Mouse (Mus musculus) NIH3T3 (cell line): ENCODE data around the gene Olfr370.

Source experiments
- DNase-seq: peaks from one replicate; pipeline ENCODE4 v3.0.0-alpha.2; 2012; ENCODE audit warnings: low read depth

Olfr370 gene

DNA sequence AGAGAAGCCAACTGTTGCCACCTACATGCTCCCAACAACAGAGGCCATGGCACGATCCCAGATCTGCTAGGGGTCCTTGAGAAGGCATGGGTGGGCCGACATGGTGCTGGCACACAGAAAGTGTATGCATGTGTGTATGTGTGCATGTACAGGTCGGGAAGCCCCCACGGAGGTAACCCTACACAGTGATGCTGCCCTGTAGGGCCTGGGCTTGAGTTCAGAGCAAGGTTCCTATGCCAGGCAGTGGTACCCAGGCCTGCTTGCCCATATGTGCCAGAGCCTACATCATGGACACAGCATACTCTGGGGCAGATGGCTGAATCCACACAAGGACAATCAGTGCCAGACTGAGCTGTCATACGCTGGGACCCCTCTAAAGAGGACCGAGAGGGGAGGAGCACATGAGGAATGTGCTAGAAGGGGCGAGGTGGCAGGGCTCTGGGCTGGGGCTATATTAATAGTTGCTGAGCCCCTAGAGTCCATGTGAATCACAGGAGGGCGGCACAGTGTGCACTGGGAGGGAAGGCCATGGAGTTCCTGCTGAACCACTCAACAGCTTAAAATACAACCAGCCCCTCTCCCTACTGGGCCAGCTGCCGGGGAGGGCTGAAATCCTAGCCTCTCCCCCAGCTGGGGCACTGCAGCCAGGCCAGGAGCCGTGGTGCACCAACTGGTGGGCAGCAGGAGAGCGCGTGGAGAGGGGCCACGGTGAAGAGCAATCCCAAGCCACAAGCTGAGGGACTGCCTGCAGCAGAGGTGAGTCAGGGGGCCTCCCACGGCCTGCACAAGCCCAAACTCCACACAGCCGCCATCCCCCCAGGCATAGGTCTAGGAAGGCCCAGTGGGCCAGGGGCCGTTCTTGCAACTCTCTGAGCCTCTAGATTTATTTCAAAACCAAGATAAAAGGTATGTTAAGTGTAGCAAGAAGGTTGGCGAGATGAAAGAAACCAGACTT, 40.3 kb downstream of the Olfr370 start:
- DNase-seq, result no peak

DNA sequence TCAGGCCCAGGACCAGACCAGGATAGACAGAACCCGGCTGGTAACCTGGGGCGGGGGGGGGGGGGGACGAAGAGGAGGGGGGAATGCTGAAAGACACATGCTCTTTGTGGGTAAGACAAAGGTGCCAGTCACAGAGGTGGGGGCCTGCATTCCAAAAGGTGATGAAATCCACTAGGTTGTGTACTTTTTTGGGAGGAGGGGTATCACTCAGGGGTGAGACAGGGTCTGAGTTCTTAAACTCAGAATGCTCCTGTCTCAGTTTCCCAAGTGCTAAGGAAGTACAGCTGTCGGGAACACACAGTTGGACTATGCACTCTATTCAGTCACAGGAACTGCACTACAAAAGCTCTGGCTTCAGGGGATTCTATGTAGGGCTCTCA, 40.9 kb downstream of the Olfr370 start:
- DNase-seq, result no peak

- no peak for DNase-seq
Observed at GRCm38 (mm10) chr8:83576921-83577320, 41.3 kb downstream of the Olfr370 start.

DNA sequence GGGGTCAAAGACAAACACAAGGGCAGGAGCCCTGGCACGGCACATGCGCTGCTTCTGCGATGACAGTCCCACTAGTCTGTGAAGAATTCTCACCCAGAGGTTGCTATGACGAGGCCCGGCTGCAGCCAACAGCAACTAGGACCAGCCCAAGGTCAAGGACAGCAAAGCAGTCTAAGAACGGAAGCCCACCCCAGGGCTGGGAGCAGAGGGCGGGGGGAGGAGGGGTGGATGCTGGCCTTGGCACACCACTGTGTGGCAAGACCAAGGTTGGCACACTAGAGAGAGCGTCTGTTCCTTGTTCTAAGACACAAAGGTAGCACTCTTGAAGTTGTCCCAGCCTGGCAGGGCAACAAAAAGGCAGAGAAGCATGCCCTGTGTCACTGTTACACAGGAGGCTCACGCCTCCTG, 41.8 kb downstream of the Olfr370 start:
- no peak for DNase-seq

GRCm38 (mm10) chr8:83578131-83579055, 42.8 kb downstream of the Olfr370 start:
- DNase-seq, result no peak

- DNase-seq, result no peak
Observed at GRCm38 (mm10) chr8:83579676-83580075, 44.1 kb downstream of the Olfr370 start.

GRCm38 (mm10) chr8:83580826-83581225, 45.2 kb downstream of the Olfr370 start:
- no peak for DNase-seq

DNA sequence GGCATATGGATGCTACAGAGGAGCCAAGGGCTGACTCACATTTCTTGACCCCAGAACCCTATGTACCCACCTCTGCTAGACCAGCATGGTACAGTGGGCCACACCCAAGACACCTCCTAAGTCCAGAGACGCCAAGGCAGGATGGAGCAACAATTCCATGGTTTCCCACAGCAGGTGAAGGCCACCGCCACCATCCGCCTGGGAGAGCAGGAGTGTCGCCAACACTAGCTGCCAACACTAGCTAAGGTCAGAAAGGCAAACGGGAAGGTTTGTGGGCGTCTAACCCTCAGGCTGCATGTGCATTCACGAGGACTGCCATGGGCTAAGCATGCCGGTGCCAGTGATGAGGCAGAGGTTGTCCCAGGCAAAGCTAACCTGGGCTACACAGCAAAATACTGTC, 46.6 kb downstream of the Olfr370 start:
- no peak for DNase-seq

DNA sequence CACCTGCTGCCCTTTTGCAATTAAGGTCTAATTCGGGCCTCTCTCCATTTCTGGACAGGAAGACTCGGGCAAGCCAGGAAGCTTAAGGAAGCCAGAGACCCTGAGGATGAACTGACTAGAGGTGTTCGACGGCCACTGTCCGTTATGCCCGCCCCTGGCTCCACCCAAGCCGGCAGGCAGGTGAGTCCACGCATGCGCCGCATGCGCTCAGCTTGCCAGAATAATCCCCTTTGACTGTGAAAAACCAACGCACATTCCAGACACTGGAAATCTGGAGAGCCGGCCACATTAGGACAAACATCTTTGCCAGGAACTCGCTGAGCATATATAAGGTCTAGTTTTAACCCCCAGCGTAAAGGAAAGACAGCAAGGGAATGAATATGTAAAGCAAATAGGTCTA, 47.7 kb downstream of the Olfr370 start:
- DNase-seq, result no peak

GRCm38 (mm10) chr8:83584771-83585170, 49.2 kb downstream of the Olfr370 start:
- no peak for DNase-seq

DNA sequence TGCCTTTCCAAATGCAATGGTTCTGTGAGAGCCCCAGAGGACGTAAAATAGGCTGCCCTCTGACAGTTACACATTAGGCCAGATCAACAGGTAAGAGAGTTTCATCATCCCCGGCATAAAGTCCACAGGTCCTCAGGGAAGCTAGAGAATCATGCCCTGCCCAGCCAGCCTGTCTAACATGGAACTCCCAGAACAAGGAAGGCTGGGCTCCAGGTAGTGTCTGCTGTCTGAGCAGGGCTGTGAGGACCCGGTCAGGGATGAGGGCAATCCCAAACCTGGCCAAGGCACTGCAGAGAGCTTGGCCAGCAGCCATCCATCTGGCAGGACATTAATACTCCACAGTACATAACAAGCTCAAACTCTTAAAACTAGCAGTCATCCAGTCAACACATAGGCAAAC, 49.8 kb downstream of the Olfr370 start:
- DNase-seq, result no peak

DNA sequence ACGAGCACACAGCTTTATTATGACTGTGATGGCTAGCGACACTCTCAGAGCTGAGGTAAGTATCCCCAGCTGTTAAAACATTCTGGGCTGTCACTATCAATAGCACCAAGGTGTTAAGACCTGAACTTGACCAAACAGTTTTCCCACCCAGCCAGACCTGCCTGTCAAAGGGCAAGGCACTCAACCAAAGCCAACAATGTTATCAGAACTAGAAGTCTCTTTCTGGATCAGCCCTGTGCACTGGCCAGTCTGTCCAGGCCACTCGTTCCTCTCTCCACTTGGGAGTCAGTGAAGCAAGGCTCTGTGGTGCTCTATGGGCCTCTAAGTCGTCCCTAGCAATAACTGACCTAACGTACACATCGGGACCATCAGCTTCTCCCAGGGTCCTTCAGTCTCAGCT, 52.1 kb downstream of the Olfr370 start:
- DNase-seq, result no peak

- no peak for DNase-seq
Observed at GRCm38 (mm10) chr8:83588886-83589285, 53.3 kb downstream of the Olfr370 start.

GRCm38 (mm10) chr8:83590488-83591023, 55.0 kb downstream of the Olfr370 start:
- DNase-seq, result no peak

DNA sequence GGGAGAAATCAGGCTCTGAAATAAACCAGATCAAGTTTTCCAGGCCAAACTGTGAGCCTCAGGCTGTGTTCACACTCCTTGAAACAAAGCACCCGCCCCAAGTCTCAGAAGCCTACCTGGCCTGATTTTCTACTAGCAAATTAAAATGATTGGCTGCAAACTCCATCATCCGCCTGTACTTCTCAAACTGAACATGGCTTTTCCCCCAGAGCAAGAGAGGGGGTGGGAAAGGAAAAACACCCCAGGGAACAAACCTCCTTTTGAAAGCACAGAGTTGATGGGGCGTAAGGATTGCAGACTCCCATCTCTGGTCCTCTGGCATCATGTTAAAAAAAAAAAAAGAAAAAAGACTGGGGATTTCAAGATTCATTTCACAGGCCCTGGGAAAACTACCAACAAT, 57.1 kb downstream of the Olfr370 start:
- no peak for DNase-seq

- peak; percentile 29 for DNase-seq
Observed at GRCm38 (mm10) chr8:83593325-83594166, 58.0 kb downstream of the Olfr370 start.

GRCm38 (mm10) chr8:83594167-83595049, 58.8 kb downstream of the Olfr370 start:
- peak; percentile 99 for DNase-seq
